Mouse (Mus musculus): ENCODE results near the gene Ptdss2.

DNA sequence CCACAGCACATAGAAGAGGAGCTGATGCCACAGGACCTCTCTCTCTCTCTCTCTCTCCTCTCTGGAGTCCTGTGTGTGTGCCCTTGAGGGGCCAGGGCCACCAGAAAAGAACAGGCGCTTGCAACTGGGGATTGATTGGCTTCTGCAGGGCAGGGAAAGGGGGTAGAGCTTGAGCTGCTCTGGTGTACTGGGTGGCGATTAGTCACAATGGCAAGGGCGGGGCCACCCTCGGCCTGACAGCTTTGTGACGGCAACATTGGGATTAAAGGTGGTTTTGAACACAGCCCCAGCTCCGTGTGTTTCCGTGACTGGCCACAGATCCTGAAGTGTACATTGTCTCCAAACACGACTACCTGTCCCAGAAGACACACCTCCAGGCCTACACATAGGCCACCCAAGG is 32.0 kb upstream of the Ptdss2 start:
- TF ChIP-seq CTCF (IDR thresholded peaks at IDR 0.05; ENCODE audit: insufficient read depth, low read length) (no peak), POLR2A (IDR thresholded peaks at IDR 0.05; ENCODE audit: borderline replicate concordance, extremely low read depth, low read depth, low read length) (no peak)

All from lung, adult 2 months (tissue).